Mouse (Mus musculus): ENCODE data around the gene Dhx32. TPM values are rescaled to one million over a fixed set of nuclear protein-coding genes. Genes with fewer than 3 reads are reported as not detected.
A peak's percentile ranks its signal among the peaks of the same experiment; 100 is the strongest.

Gene Dhx32
- 27.1 and 36.3 TPM in 2 replicates for total RNA-seq (2017)

- peak in 1 of 2 experiments; percentile 56; a peak in 1 of 4 replicates for ATAC-seq (replicated peaks in 1 of 2; ENCODE audit: insufficient read depth in 1 of 2, low FRiP score in 2 of 2, low TSS enrichment in 1 of 2, low read depth in 1 of 2, poor library complexity in 2 of 2, severe bottlenecking in 2 of 2)
Measured at GRCm38 (mm10) chr7:133782717-133783435, at the start of gene Dhx32. Gene Dhx32, minus strand, starts transcription at chr7:133782726.

- ATAC-seq (replicated peaks in 1 of 2; ENCODE audit: insufficient read depth in 1 of 2, low FRiP score in 2 of 2, low TSS enrichment in 1 of 2, low read depth in 1 of 2, poor library complexity in 2 of 2, severe bottlenecking in 2 of 2): peak; percentile 64 to 83
Measured at GRCm38 (mm10) chr7:133829579-133829978, 47.1 kb upstream of the Dhx32 start.

GRCm38 (mm10) chr7:133828514-133828913, 46.0 kb upstream of the Dhx32 start:
- ATAC-seq (replicated peaks in 1 of 2; ENCODE audit: insufficient read depth in 1 of 2, low FRiP score in 2 of 2, low TSS enrichment in 1 of 2, low read depth in 1 of 2, poor library complexity in 2 of 2, severe bottlenecking in 2 of 2): no peak

GRCm38 (mm10) chr7:133824579-133824978, 42.1 kb upstream of the Dhx32 start:
- ATAC-seq (replicated peaks in 1 of 2; ENCODE audit: insufficient read depth in 1 of 2, low FRiP score in 2 of 2, low TSS enrichment in 1 of 2, low read depth in 1 of 2, poor library complexity in 2 of 2, severe bottlenecking in 2 of 2): no peak

GRCm38 (mm10) chr7:133823751-133824150, 41.2 kb upstream of the Dhx32 start:
- ATAC-seq (replicated peaks in 1 of 2; ENCODE audit: insufficient read depth in 1 of 2, low FRiP score in 2 of 2, low TSS enrichment in 1 of 2, low read depth in 1 of 2, poor library complexity in 2 of 2, severe bottlenecking in 2 of 2): no peak

GRCm38 (mm10) chr7:133813331-133813730, 30.8 kb upstream of the Dhx32 start:
- ATAC-seq (replicated peaks in 1 of 2; ENCODE audit: insufficient read depth in 1 of 2, low FRiP score in 2 of 2, low TSS enrichment in 1 of 2, low read depth in 1 of 2, poor library complexity in 2 of 2, severe bottlenecking in 2 of 2): no peak

- ATAC-seq (replicated peaks in 1 of 2; ENCODE audit: insufficient read depth in 1 of 2, low FRiP score in 2 of 2, low TSS enrichment in 1 of 2, low read depth in 1 of 2, poor library complexity in 2 of 2, severe bottlenecking in 2 of 2): no peak
Measured at GRCm38 (mm10) chr7:133812927-133813326, 30.4 kb upstream of the Dhx32 start.

- ATAC-seq (replicated peaks in 1 of 2; ENCODE audit: insufficient read depth in 1 of 2, low FRiP score in 2 of 2, low TSS enrichment in 1 of 2, low read depth in 1 of 2, poor library complexity in 2 of 2, severe bottlenecking in 2 of 2): peak; percentile 75 to 76; a peak in 3 of 4 replicates
Measured at GRCm38 (mm10) chr7:133805614-133806175, 23.2 kb upstream of the Dhx32 start.

- ATAC-seq (replicated peaks in 1 of 2; ENCODE audit: insufficient read depth in 1 of 2, low FRiP score in 2 of 2, low TSS enrichment in 1 of 2, low read depth in 1 of 2, poor library complexity in 2 of 2, severe bottlenecking in 2 of 2): no peak
Measured at GRCm38 (mm10) chr7:133801823-133802222, 19.3 kb upstream of the Dhx32 start.

GRCm38 (mm10) chr7:133799928-133800327, 17.4 kb upstream of the Dhx32 start:
- ATAC-seq (replicated peaks in 1 of 2; ENCODE audit: insufficient read depth in 1 of 2, low FRiP score in 2 of 2, low TSS enrichment in 1 of 2, low read depth in 1 of 2, poor library complexity in 2 of 2, severe bottlenecking in 2 of 2): no peak

GRCm38 (mm10) chr7:133794720-133795119, 12.2 kb upstream of the Dhx32 start:
- ATAC-seq (replicated peaks in 1 of 2; ENCODE audit: insufficient read depth in 1 of 2, low FRiP score in 2 of 2, low TSS enrichment in 1 of 2, low read depth in 1 of 2, poor library complexity in 2 of 2, severe bottlenecking in 2 of 2): no peak

- no peak for ATAC-seq (replicated peaks in 1 of 2; ENCODE audit: insufficient read depth in 1 of 2, low FRiP score in 2 of 2, low TSS enrichment in 1 of 2, low read depth in 1 of 2, poor library complexity in 2 of 2, severe bottlenecking in 2 of 2)
Measured at GRCm38 (mm10) chr7:133793248-133794131, 11.0 kb upstream of the Dhx32 start.

GRCm38 (mm10) chr7:133792771-133793170, 10.2 kb upstream of the Dhx32 start:
- ATAC-seq (replicated peaks in 1 of 2; ENCODE audit: insufficient read depth in 1 of 2, low FRiP score in 2 of 2, low TSS enrichment in 1 of 2, low read depth in 1 of 2, poor library complexity in 2 of 2, severe bottlenecking in 2 of 2): no peak

- no peak for ATAC-seq (replicated peaks in 1 of 2; ENCODE audit: insufficient read depth in 1 of 2, low FRiP score in 2 of 2, low TSS enrichment in 1 of 2, low read depth in 1 of 2, poor library complexity in 2 of 2, severe bottlenecking in 2 of 2)
Measured at GRCm38 (mm10) chr7:133790608-133791229, 8.2 kb upstream of the Dhx32 start.

- ATAC-seq (replicated peaks in 1 of 2; ENCODE audit: insufficient read depth in 1 of 2, low FRiP score in 2 of 2, low TSS enrichment in 1 of 2, low read depth in 1 of 2, poor library complexity in 2 of 2, severe bottlenecking in 2 of 2): no peak
Measured at GRCm38 (mm10) chr7:133790171-133790570, 7.6 kb upstream of the Dhx32 start.

GRCm38 (mm10) chr7:133788147-133788546, 5.6 kb upstream of the Dhx32 start:
- no peak for ATAC-seq (replicated peaks in 1 of 2; ENCODE audit: insufficient read depth in 1 of 2, low FRiP score in 2 of 2, low TSS enrichment in 1 of 2, low read depth in 1 of 2, poor library complexity in 2 of 2, severe bottlenecking in 2 of 2)

GRCm38 (mm10) chr7:133787571-133787970, 5.0 kb upstream of the Dhx32 start:
- no peak for ATAC-seq (replicated peaks in 1 of 2; ENCODE audit: insufficient read depth in 1 of 2, low FRiP score in 2 of 2, low TSS enrichment in 1 of 2, low read depth in 1 of 2, poor library complexity in 2 of 2, severe bottlenecking in 2 of 2)

- no peak for ATAC-seq (replicated peaks in 1 of 2; ENCODE audit: insufficient read depth in 1 of 2, low FRiP score in 2 of 2, low TSS enrichment in 1 of 2, low read depth in 1 of 2, poor library complexity in 2 of 2, severe bottlenecking in 2 of 2)
Measured at GRCm38 (mm10) chr7:133781991-133782390, 535 bp downstream of the Dhx32 start.
